Mouse (Mus musculus) embryonic facial prominence, embryonic 13.5 days (tissue): ENCODE measurements around the gene Tcerg1l. TPM values are rescaled to one million over a fixed set of nuclear protein-coding genes. Genes with fewer than 3 reads are reported as not detected.

Experiments used
- ATAC-seq: fragments of 200-750 bp; cut with Nextera tagmentation; 2 replicates; pipeline ENCODE4 v1.8.0; 2017; ENCODE audit warnings: low read depth; ENCODE audit not compliant: insufficient number of reproducible peaks, insufficient read depth, low FRiP score, low TSS enrichment
- H3K27ac ChIP-seq: fragments of 300-500 bp; sonication (generic); 2 replicates; pipeline ENCODE4 v1.5.1; 2015; ENCODE audit warnings: moderate library complexity, mild to moderate bottlenecking, inconsistent platforms
- H3K27me3 ChIP-seq: fragments of 300-500 bp; sonication (generic); 2 replicates; pipeline ENCODE4 v1.6.1; 2015; ENCODE audit warnings: mild to moderate bottlenecking, inconsistent platforms
- H3K36me3 ChIP-seq: fragments of 300-500 bp; sonication (generic); 2 replicates; pipeline ENCODE4 v1.6.1; 2015; ENCODE audit warnings: mild to moderate bottlenecking, inconsistent platforms
- H3K4me1 ChIP-seq: fragments of 300-500 bp; sonication (generic); 2 replicates; pipeline ENCODE4 v1.6.1; 2015; ENCODE audit warnings: inconsistent platforms
- H3K4me2 ChIP-seq: fragments of 300-500 bp; sonication (generic); 2 replicates; pipeline ENCODE4 v1.6.1; 2015; ENCODE audit warnings: moderate library complexity, mild to moderate bottlenecking, inconsistent platforms
- H3K4me3 ChIP-seq: fragments of 300-500 bp; sonication (generic); 2 replicates; pipeline ENCODE4 v1.5.1; 2015; ENCODE audit warnings: mild to moderate bottlenecking, inconsistent platforms
- H3K9ac ChIP-seq: fragments of 300-500 bp; sonication (generic); 2 replicates; pipeline ENCODE4 v1.6.1; 2015; ENCODE audit warnings: mild to moderate bottlenecking, inconsistent platforms
- H3K9me3 ChIP-seq: fragments of 300-500 bp; sonication (generic); 2 replicates; pipeline ENCODE4 v1.6.1; 2016; ENCODE audit warnings: inconsistent platforms
- WGBS: fragments of 180-500 bp; shearing (Covaris S2); methylation state at CpG from one replicate; pipeline ENCODE4 v1.1.7; 2015; ENCODE audit warnings: mixed read lengths; 5-methylcytosine and 5-hydroxymethylcytosine counted together
- polyA plus RNA-seq: library from polyadenylated mRNA; unstranded; fragments of >200 nt; fragmentation: Nextera tagmentation; extraction: Ambion mirVana; gene quantifications from 2 replicates; pipeline ENCODE4 v1.2.1, GENCODE M21; 2015

The Tcerg1l gene
- polyA plus RNA-seq, 1 experiment from 2014 or later = 2.1 TPM

DNA sequence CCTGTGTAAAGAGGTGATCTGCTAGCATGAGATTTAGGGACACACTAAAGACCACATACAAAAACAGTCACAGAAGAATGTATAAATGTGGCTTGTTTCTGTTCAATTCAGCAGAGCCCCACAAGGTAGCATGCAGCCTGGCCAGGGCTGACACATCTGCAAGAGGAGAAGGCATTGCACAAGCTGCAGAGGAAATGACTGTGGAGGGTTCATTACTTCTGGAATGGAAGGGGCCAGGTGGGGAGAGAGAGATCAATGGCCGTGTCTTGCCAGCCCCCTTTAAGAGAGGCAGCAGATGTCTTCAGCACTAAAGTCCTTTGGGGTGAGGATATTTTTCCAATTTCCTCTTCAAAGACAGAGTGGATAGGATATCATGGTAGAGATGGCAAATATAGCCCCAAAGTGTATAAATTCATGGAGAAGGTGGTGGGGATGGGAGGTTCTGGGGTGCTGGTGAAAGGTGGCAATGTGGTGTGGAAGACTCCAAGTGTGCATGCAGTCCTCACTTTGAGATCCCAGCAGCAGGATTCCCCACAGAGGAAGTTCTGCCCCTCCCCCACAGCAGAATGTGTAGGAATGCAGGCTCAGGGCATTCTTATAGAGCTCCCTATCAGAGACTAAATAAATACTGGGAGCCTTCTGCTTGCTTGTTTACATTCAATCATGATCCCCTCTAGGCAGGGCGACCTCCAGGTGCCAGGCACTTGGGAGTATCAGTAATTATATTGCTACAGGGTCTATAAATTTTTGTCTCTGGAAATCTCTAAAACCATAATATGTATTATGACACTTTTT is 40.7 kb downstream of the Tcerg1l start:
- WGBS = 26% methylated on average over 2 of the region's 2 CpGs
- Histone ChIP-seq H3K27me3 (no peaks in the 10 kb centered on the region), H3K4me1 (peaks cover 6% of the 10 kb centered on the region; the same call in 1 of the 2 replicates), H3K9ac (no peak overlapping the region), H3K4me3 (no peak overlapping the region), H3K36me3 (no peaks in the 10 kb centered on the region), H3K9me3 (no peaks in the 10 kb centered on the region), H3K4me2 (no peak overlapping the region), H3K27ac (no peak overlapping the region)
- no peak for ATAC-seq

DNA sequence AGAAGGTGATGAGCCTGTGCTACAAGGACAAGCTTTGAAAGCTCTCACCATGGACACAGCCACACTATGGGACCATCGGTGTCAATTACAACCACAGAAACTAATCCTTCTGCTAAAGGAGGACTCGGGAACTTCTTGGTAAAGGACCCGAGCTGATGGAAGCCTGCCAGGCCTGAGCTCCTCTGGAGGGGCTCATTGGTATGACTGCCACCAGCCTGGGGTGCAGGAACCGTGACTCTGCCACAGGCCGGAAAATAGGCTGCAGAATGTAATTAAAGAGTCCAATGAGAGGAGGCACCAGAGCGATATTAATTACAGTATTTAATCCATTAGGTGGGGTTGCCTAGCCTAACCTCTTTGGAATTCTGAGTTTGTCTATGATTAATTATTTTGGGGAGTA is 52.1 kb downstream of the Tcerg1l start:
- H3K4me3 ChIP-seq = no peak overlapping the region
- no peaks in the 10 kb centered on the region for H3K36me3 ChIP-seq
- no peak overlapping the region for H3K4me2 ChIP-seq
- no peaks in the 10 kb centered on the region for H3K27me3 ChIP-seq
- 66% methylated on average over 6 of the region's 6 CpGs for WGBS
- no peaks in the 10 kb centered on the region for H3K4me1 ChIP-seq
- no peaks in the 10 kb centered on the region for H3K9me3 ChIP-seq
- no peak overlapping the region for H3K27ac ChIP-seq
- ATAC-seq = no peak
- no peak overlapping the region for H3K9ac ChIP-seq

DNA sequence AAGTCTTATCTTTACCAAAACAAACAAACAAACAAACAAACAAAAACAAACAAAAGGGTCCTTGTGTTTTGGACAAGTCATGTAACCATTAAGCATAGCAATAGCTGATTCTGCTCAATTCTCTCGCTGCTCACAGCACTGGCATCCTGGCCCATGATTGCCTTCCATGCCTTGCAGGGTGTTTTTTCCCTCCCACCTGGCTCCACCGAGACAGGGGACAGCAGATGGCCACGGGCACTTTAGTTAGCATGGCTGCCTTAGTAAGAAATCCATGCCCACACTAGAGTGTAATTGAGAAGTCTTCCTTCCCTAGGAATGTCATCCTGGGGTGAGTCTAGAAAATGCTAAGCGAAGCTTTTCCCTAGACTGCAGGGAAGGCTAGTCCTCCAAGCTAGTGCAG is 59.1 kb downstream of the Tcerg1l start:
- no peaks in the 10 kb centered on the region for H3K36me3 ChIP-seq
- ATAC-seq = no peak

DNA sequence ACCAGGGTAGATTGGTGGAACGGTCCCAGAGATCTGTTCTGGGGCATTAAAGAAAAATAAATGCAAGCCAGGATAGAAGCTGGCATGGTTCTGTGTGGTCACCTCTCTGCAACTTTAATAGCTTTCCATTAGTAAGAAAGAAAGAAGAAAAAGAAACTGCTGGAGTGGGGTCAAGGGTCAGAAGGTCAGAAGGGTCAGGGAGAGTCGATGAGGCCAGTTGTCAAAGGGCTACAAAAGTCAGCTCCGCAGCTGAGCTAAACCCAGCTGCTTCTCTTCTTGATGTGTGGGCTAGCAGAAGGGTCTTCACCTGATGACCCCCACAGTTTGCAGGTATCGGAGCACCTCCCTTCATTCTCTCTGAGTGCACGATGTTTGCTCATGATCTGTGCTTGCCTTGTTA is 59.6 kb downstream of the Tcerg1l start:
- Histone ChIP-seq H3K27me3 (no peaks in the 10 kb centered on the region), H3K27ac (no peak overlapping the region), H3K4me1 (no peaks in the 10 kb centered on the region), H3K4me2 (no peak overlapping the region), H3K9ac (no peak overlapping the region), H3K9me3 (no peaks in the 10 kb centered on the region), H3K36me3 (no peaks in the 10 kb centered on the region), H3K4me3 (no peak overlapping the region)
- 30% methylated on average over 5 of the region's 5 CpGs for WGBS
- no peak for ATAC-seq

More for the DNA sequence above, 59.1 kb downstream of the Tcerg1l start:
- Histone ChIP-seq H3K4me3 (no peak overlapping the region), H3K9ac (no peak overlapping the region), H3K4me1 (no peaks in the 10 kb centered on the region), H3K4me2 (no peak overlapping the region), H3K27ac (no peak overlapping the region), H3K27me3 (no peaks in the 10 kb centered on the region), H3K9me3 (no peaks in the 10 kb centered on the region)
- whole genome bisulfite sequencing = 68% methylated on average over 4 of the region's 4 CpGs

DNA sequence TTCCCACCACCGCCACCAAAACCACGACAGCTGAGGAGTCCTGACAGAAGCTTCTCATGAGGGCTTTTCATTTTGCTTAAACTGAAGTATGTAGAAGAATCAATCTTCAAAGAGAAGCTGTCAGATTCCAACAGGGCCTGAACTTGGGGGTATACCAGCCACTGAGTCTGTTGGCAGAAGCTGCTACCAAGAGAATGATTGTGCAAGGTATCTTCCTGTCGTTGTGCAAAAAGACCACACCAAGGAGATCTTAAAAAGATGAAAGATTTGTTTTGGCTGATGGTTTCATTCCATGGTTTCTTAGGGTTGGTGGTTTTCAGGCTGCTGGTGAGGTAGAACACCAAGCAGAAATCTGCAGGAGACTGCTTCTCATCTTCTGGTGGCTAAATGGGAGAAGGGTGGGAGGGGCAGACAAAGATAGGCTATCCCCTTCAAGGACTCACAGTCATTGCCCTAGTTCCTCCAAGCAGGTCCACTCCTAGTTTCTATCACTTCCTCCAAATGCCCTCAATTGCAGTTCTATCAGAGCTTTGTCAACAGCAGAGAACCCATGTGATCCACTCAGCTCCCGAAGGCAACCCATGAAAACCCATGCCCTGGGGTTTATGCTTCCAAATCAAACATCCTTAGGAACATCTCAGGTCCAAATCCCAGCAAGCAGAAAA is 64.9 kb downstream of the Tcerg1l start:
- Histone ChIP-seq H3K9ac (no peak overlapping the region), H3K4me3 (no peak overlapping the region), H3K9me3 (no peaks in the 10 kb centered on the region), H3K4me1 (no peaks in the 10 kb centered on the region), H3K27me3 (no peaks in the 10 kb centered on the region), H3K4me2 (no peak overlapping the region), H3K27ac (no peak overlapping the region), H3K36me3 (no peaks in the 10 kb centered on the region)
- WGBS = 90% methylated on average over 4 of the region's 4 CpGs
- no peak for ATAC-seq

DNA sequence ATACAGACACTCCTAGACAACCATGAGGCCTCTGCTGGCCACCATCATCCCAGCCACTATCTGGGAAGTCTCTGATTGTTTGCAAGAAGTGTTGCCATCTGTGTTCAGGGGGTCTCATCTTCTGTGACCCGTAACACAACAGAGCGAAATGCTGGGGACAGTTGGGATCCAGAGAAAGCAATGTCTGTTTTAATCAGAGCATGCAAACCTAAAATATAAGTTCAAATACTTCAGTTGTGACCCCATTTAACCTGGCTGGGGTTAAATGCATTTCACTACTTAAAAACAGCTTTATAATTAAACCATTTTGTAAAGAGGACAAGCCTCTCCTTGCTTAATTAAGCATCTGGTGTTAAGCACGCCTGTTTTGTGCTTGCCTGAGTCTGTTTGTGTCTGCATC is 66.3 kb downstream of the Tcerg1l start:
- ATAC-seq = no peak
- 73% methylated on average over 3 of the region's 3 CpGs for WGBS
- Histone ChIP-seq H3K4me2 (no peak overlapping the region), H3K27me3 (no peaks in the 10 kb centered on the region), H3K9me3 (no peaks in the 10 kb centered on the region), H3K27ac (no peak overlapping the region), H3K4me1 (no peaks in the 10 kb centered on the region), H3K4me3 (no peak overlapping the region), H3K9ac (no peak overlapping the region), H3K36me3 (no peaks in the 10 kb centered on the region)

DNA sequence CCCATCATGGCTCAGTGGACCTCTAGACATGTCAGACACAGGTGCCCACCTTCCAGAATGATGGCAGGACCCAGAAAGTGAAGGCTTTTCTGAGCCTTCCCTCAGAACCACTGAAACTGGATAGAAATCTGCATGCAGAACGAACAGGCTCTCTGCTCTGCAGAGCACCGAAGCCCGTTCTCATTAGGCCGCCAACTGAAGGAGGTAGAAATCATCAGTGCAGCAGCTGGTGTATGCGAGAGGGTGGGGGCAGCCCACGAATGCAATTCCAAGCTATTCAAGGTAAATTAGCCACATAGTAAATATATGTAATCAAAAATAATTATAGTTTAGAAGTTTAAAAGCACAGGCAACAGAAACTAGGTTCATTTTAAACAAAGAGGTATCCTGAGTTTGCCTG is 68.9 kb downstream of the Tcerg1l start:
- no peak overlapping the region for H3K9ac ChIP-seq
- no peaks in the 10 kb centered on the region for H3K27me3 ChIP-seq
- 65% methylated on average over 6 of the region's 6 CpGs for WGBS
- no peak overlapping the region for H3K27ac ChIP-seq
- H3K4me2 ChIP-seq = no peak overlapping the region
- H3K36me3 ChIP-seq = no peaks in the 10 kb centered on the region
- H3K4me3 ChIP-seq = no peak overlapping the region
- no peaks in the 10 kb centered on the region for H3K4me1 ChIP-seq
- ATAC-seq = no peak
- H3K9me3 ChIP-seq = no peaks in the 10 kb centered on the region

DNA sequence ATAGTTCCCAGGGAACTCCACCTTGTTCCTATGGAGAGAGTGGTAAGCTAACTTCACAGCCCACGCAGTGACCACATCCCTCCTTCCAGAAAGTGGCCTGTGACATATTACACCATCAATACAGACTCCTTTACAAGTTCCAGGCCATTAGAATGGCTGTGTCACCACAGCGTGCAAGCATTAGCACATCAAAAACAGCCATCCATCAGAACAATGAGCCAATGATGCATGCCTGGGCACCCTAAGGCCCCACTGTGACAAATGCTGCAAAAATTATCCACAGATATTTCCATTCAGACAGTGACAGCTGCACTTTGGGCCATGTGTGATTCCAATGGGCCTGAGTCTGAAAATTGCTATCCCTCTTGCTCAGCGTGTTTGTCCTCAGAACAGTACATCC is 70.8 kb downstream of the Tcerg1l start:
- Histone ChIP-seq H3K4me3 (no peak overlapping the region), H3K27me3 (no peaks in the 10 kb centered on the region), H3K4me2 (no peak overlapping the region), H3K9ac (no peak overlapping the region), H3K27ac (no peak overlapping the region), H3K36me3 (no peaks in the 10 kb centered on the region), H3K4me1 (no peaks in the 10 kb centered on the region), H3K9me3 (no peaks in the 10 kb centered on the region)
- ATAC-seq = no peak
- WGBS = 62% methylated on average over 3 of the region's 3 CpGs

DNA sequence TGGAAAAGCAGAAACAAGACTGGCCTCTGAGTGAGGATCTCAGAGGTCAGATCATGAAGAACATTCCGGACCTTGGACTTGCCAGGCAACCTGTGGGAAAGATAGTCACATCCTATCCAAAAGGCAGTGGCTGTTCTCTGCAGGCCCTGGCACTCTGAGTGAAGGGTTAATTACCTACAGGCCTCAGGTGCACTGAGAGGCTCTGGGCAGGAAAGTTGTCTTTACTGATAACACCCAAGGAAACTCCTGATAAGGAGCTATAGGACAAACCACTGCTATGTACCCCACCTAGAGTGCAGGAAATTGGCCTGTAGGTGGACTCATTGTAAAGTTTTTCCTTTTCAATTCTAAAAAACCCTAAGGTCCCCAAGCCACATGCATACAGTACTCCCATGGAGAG is 83.8 kb downstream of the Tcerg1l start:
- Histone ChIP-seq H3K4me2 (no peak overlapping the region), H3K4me3 (no peak overlapping the region), H3K27ac (no peak overlapping the region), H3K27me3 (no peaks in the 10 kb centered on the region), H3K9me3 (no peaks in the 10 kb centered on the region), H3K4me1 (no peaks in the 10 kb centered on the region), H3K9ac (no peak overlapping the region), H3K36me3 (no peaks in the 10 kb centered on the region)
- 90% methylated on average over 1 of the region's 1 CpGs for WGBS
- no peak for ATAC-seq

DNA sequence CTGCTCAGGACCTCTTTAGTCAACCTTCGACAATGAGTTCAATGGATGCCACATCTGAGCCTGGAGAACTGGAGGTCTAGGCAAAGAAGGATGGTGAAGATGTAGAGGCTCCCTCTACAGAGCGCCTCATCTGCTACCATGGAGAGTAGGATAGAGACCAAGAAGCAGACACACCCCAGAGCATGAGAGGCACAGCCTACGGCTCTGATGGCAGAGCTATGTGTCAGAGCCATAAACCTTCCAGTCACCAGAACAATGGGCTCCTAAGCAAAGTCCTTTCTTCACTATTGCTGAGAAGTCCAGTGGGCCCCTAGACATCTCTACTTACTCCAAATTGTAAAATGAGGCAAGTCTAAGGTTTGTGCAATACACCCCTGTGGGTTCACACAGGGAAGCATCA is 91.4 kb downstream of the Tcerg1l start:
- Histone ChIP-seq H3K9ac (no peak overlapping the region), H3K4me3 (no peak overlapping the region), H3K27ac (no peak overlapping the region), H3K4me2 (no peak overlapping the region), H3K9me3 (no peaks in the 10 kb centered on the region), H3K36me3 (no peaks in the 10 kb centered on the region), H3K4me1 (no peaks in the 10 kb centered on the region), H3K27me3 (no peaks in the 10 kb centered on the region)
- 84% methylated on average over 3 of the region's 3 CpGs for WGBS
- ATAC-seq = no peak

DNA sequence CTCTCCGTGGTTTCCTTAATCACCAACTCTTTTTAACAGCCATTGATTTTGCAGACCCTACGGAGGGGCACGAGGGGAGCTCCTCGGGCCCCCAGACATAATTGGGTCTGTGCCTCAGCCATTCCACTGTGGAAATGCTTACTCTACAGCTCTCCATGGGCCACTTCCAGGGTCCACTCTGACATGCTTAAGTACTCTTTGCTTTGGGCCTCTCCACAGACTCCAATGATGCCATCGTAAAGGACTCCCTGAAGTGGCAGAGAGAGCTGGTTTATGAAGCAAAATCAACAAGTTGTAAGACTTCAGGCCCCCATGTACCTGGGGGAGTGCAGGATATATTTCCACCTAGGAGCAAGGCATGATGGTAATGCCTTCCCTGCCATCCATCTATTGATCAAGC is 112.7 kb downstream of the Tcerg1l start:
- Histone ChIP-seq H3K36me3 (no peaks in the 10 kb centered on the region), H3K27me3 (no peaks in the 10 kb centered on the region), H3K4me1 (0 out of 2 replicates have a peak, but pooled peaks cover 3% of the 10 kb centered on the region), H3K9me3 (no peaks in the 10 kb centered on the region), H3K27ac (no peak overlapping the region), H3K9ac (no peak overlapping the region), H3K4me2 (no peak overlapping the region), H3K4me3 (no peak overlapping the region)
- WGBS = 84% methylated on average over 5 of the region's 5 CpGs
- ATAC-seq = no peak

DNA sequence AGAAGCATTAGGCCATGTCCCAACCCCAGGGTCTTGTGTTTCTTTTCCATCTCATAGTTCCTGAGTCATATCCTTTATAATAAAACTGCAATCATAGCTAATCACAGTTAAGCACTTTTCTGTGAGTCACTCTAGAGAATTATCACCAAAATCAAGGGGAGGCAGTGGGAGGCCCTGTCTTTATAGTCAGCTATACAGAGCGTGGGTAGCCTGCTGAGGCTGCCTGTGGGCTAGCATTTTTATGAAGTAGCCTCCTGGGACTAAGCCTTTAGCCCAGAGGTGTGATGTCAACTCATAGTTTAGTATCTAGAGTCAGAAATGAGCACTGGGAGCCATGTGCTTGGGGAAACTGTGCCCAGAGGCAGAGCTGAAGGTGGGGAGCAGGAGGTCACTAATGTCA is 122.3 kb downstream of the Tcerg1l start:
- Histone ChIP-seq H3K9me3 (no peaks in the 10 kb centered on the region), H3K36me3 (no peaks in the 10 kb centered on the region), H3K27me3 (0 out of 2 replicates have a peak, but pooled peaks cover under 1% of the 10 kb centered on the region), H3K4me3 (no peak overlapping the region), H3K4me1 (no peaks in the 10 kb centered on the region), H3K4me2 (no peak overlapping the region), H3K9ac (no peak overlapping the region), H3K27ac (no peak overlapping the region)
- no peak for ATAC-seq
- WGBS = 67% methylated on average over 1 of the region's 1 CpGs
